Mouse (Mus musculus) cerebellum, adult 2 months (tissue): ENCODE results near the gene Duxbl1.
"Not testable (repeated sequence)": the region's sequence is repeated elsewhere in the genome, so short reads cannot be mapped to it uniquely, and the experiment has no call there.

Source experiments
- CTCF ChIP-seq: fragments of 200-500 bp; IDR thresholded peaks from 2 replicates; pipeline ENCODE4 v1.5.1; 2011; ENCODE audit warnings: low read depth, mild to moderate bottlenecking, control low read depth, low read length, moderate library complexity, borderline replicate concordance; ENCODE audit not compliant: insufficient read depth
- POLR2A ChIP-seq: fragments of 200-500 bp; IDR thresholded peaks from 2 replicates; pipeline ENCODE4 v1.6.1; 2011; ENCODE audit warnings: low read length, control low read depth, borderline replicate concordance; ENCODE audit not compliant: insufficient read depth

DNA sequence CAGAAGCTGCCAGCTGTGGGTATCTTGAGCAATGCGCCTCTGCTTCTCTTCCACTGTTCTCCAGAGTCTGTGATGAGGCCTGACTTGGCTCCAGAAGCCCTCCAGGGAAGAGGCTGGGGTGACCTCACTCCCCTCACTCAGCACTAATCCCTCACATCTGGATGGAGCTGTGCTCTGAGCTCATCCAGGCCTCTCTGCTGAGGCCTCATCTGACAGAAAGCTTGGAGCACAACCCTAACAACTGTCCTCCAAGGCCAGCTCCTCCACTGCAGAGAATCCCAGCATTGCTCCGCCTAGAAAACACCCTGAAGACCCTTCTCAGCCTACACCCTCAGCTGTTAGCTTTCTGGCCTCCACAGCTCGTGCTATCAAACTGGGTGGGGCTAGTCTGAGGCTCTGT, 56.0 kb downstream of the Duxbl1 start:
- TF ChIP-seq CTCF, POLR2A: not testable (repeated sequence)
